12 mouse cellular contexts compared by ENCODE assay signal in genomic region chr4:140109626-140109948, GRCm38 (mm10).
DNase-seq lines count a peak whose midpoint lies in the region; ATAC-seq lines count a peak whose summit lies in the region.
"Had no signal": no experiment of that assay in that cellular context is flagged by ENCODE, and none has a peak within 500 bp of the region (broad histone marks: within the 10 kb centered on the region; RNA-seq: fewer than 3 reads in every experiment).

No protein-coding gene starts in this region.

- H3K36me3 ChIP-seq in heart, embryonic 12.5 days: no peaks in the 10 kb centered on the region
- H3K36me3 ChIP-seq in forebrain, embryonic 16.5 days (ENCODE audit: control insufficient read depth, insufficient read depth): no peaks in the 10 kb centered on the region
- no peaks in the 10 kb centered on the region for H3K36me3 ChIP-seq in midbrain, embryonic 12.5 days
- no peaks in the 10 kb centered on the region for H3K36me3 ChIP-seq in liver, embryonic 11.5 days (ENCODE audit: control insufficient read depth, insufficient read depth, low read length)

- H3K4me3 ChIP-seq in heart, embryonic 12.5 days: peak overlapping the region; percentile 39; the same call in 1 of the 2 replicates
- H3K4me3 ChIP-seq in forebrain, embryonic 16.5 days (replicated peaks; ENCODE audit: low read length): no peak overlapping the region
- peak overlapping the region; percentile 24; the same call in 1 of the 2 replicates for H3K4me3 ChIP-seq in midbrain, embryonic 12.5 days
- H3K4me3 ChIP-seq in liver, embryonic 11.5 days (ENCODE audit: low read depth, low read length): no peak overlapping the region
- H3K4me3 ChIP-seq: megakaryocyte, embryonic 14.5 days had no signal

- H3K4me2 ChIP-seq in heart, embryonic 12.5 days: peak overlapping the region; percentile 69
- no peak overlapping the region for H3K4me2 ChIP-seq in forebrain, embryonic 16.5 days (ENCODE audit: low read length)
- H3K4me2 ChIP-seq in midbrain, embryonic 12.5 days (replicated peaks): peak overlapping the region; percentile 49
- no peak overlapping the region for H3K4me2 ChIP-seq in liver, embryonic 11.5 days

- H3K4me1 ChIP-seq in heart, embryonic 12.5 days (replicated peaks): peaks cover 7% of the 10 kb centered on the region; the same call in 1 of the 2 replicates
- H3K4me1 ChIP-seq in forebrain, embryonic 16.5 days (replicated peaks; ENCODE audit: control insufficient read depth, insufficient read depth, low read length): peaks cover 20% of the 10 kb centered on the region
- peaks cover 26% of the 10 kb centered on the region for H3K4me1 ChIP-seq in midbrain, embryonic 12.5 days
- H3K4me1 ChIP-seq in liver, embryonic 11.5 days (replicated peaks; ENCODE audit: control insufficient read depth, insufficient read depth, low read length): no peaks in the 10 kb centered on the region
- H3K4me1 ChIP-seq: megakaryocyte, embryonic 14.5 days had no signal

- H3K9me3 ChIP-seq in heart, embryonic 12.5 days (replicated peaks): 0 out of 2 replicates have a peak, but pooled peaks cover 10% of the 10 kb centered on the region
- H3K9me3 ChIP-seq in forebrain, embryonic 16.5 days (ENCODE audit: control insufficient read depth, low read length): no peaks in the 10 kb centered on the region
- H3K9me3 ChIP-seq in midbrain, embryonic 12.5 days: no peaks in the 10 kb centered on the region
- no peaks in the 10 kb centered on the region for H3K9me3 ChIP-seq in liver, embryonic 11.5 days (ENCODE audit: control insufficient read depth, low read length)

- no peak overlapping the region for H3K9ac ChIP-seq in heart, embryonic 12.5 days
- no peak overlapping the region for H3K9ac ChIP-seq in forebrain, embryonic 16.5 days (replicated peaks; ENCODE audit: low read depth, low read length)
- H3K9ac ChIP-seq in midbrain, embryonic 12.5 days (replicated peaks): no peak overlapping the region
- no peak overlapping the region for H3K9ac ChIP-seq in liver, embryonic 11.5 days (ENCODE audit: low read depth, low read length)
- H3K9ac ChIP-seq: liver, embryonic 14.5 days had no signal

- intact Hi-C loops in heart, postnatal 14 days (cut with DNase I): no loop called here

- ATAC-seq in heart, embryonic 12.5 days (ENCODE audit: insufficient number of reproducible peaks, low FRiP score): no peak
- ATAC-seq in forebrain, embryonic 16.5 days: 0 out of 2 replicates have a peak, but pooled peaks have one; percentile 8
- ATAC-seq in midbrain, embryonic 12.5 days (ENCODE audit: low FRiP score, low read depth): no peak
- no peak for ATAC-seq in liver, embryonic 11.5 days (replicated peaks; ENCODE audit: low FRiP score)
- ATAC-seq: CD4-positive, CD25-positive, alpha-beta regulatory T cell, adult 4 months had no signal

- WGBS in heart, embryonic 12.5 days: 35% methylated on average over 6 of the region's 6 CpGs
- 30% methylated on average over 6 of the region's 6 CpGs for WGBS in forebrain, embryonic 16.5 days
- 31% methylated on average over 6 of the region's 6 CpGs for WGBS in midbrain, embryonic 12.5 days
- 46% methylated on average over 6 of the region's 6 CpGs for WGBS in liver, embryonic 11.5 days

- H3K27ac ChIP-seq in heart, embryonic 12.5 days (ENCODE audit: poor library complexity, severe bottlenecking): no peak overlapping the region
- H3K27ac ChIP-seq in forebrain, embryonic 16.5 days (ENCODE audit: low read length): no peak overlapping the region
- 0 out of 2 replicates have a peak overlapping the region, but pooled peaks have one; percentile 35 for H3K27ac ChIP-seq in midbrain, embryonic 12.5 days (replicated peaks)
- no peak overlapping the region for H3K27ac ChIP-seq in liver, embryonic 11.5 days (ENCODE audit: low read depth, low read length)
- H3K27ac ChIP-seq: liver, embryonic 14.5 days had no signal

- DNase-seq in heart, postnatal 14 days: no peak
- DNase-seq in brain, adult 2 months (ENCODE audit: low read depth, low spot score): peak; percentile 80
- no peak for DNase-seq in right cerebral cortex, adult 18-20 months
- DNase-seq in spleen, postnatal 4 days (ENCODE audit: low spot score in 2 of 2): no peak
- DNase-seq in liver, embryonic 11.5 days (ENCODE audit: low spot score): no peak
- DNase-seq: right cerebral cortex, postnatal 14 days had no signal

- peaks cover 75% of the 10 kb centered on the region for H3K27me3 ChIP-seq in heart, embryonic 12.5 days (replicated peaks)
- 0 out of 2 replicates have a peak, but pooled peaks cover 6% of the 10 kb centered on the region for H3K27me3 ChIP-seq in forebrain, embryonic 16.5 days (replicated peaks; ENCODE audit: control insufficient read depth, insufficient read depth, low read length)
- peaks cover 58% of the 10 kb centered on the region for H3K27me3 ChIP-seq in midbrain, embryonic 12.5 days
- peaks cover 34% of the 10 kb centered on the region for H3K27me3 ChIP-seq in liver, embryonic 11.5 days (replicated peaks; ENCODE audit: control insufficient read depth, insufficient read depth, low read length)

Comparison
In these comparisons a context has a peak if more than half of its experiments do, and no peak if none do; other contexts are left out.
1. H3K4me2 ChIP-seq: peak in heart, embryonic 12.5 days (single experiment) and midbrain, embryonic 12.5 days (single experiment); none in forebrain, embryonic 16.5 days (single experiment) and liver, embryonic 11.5 days (single experiment).
2. H3K4me3 ChIP-seq: peak in heart, embryonic 12.5 days (single experiment) and midbrain, embryonic 12.5 days (single experiment); none in forebrain, embryonic 16.5 days (single experiment) and liver, embryonic 11.5 days (single experiment).